Mouse (Mus musculus) midbrain, embryonic 15.5 days (tissue): Measurements from ENCODE around the gene Lrmda. TPM values are rescaled to one million over a fixed set of nuclear protein-coding genes. Genes with fewer than 3 reads are reported as not detected.

Experiments
- ATAC-seq: fragments of 200-750 bp; cut with Nextera tagmentation; replicated peaks from 2 replicates; pipeline ENCODE4 v1.8.0; 2017; ENCODE audit warnings: moderate TSS enrichment
- H3K27ac ChIP-seq: fragments of 300-500 bp; sonication (generic); 2 replicates; pipeline ENCODE4 v1.5.1; 2015; ENCODE audit warnings: mild to moderate bottlenecking, inconsistent platforms
- H3K27me3 ChIP-seq: fragments of 300-500 bp; sonication (generic); replicated peaks from 2 replicates; pipeline ENCODE4 v1.6.1; 2015; ENCODE audit warnings: inconsistent platforms
- H3K36me3 ChIP-seq: fragments of 300-500 bp; sonication (generic); replicated peaks from 2 replicates; pipeline ENCODE4 v1.6.1; 2015; ENCODE audit warnings: inconsistent platforms
- H3K4me1 ChIP-seq: fragments of 300-500 bp; sonication (generic); 2 replicates; pipeline ENCODE4 v1.6.1; 2015; ENCODE audit warnings: inconsistent platforms
- H3K4me2 ChIP-seq: fragments of 300-500 bp; sonication (generic); 2 replicates; pipeline ENCODE4 v1.6.1; 2015; ENCODE audit warnings: inconsistent platforms, mild to moderate bottlenecking, moderate library complexity
- H3K4me3 ChIP-seq: fragments of 300-500 bp; sonication (generic); 2 replicates; pipeline ENCODE4 v1.5.1; 2015; ENCODE audit warnings: mild to moderate bottlenecking, inconsistent platforms
- H3K9ac ChIP-seq: fragments of 300-500 bp; sonication (generic); 2 replicates; pipeline ENCODE4 v1.6.1; 2015; ENCODE audit warnings: mild to moderate bottlenecking, inconsistent platforms
- H3K9me3 ChIP-seq: fragments of 300-500 bp; sonication (generic); 2 replicates; pipeline ENCODE4 v1.6.1; 2016; ENCODE audit warnings: inconsistent platforms
- WGBS: fragments of 180-500 bp; shearing (Covaris S2); methylation state at CpG from one replicate; pipeline ENCODE4 v1.1.7; 2015; ENCODE audit warnings: mixed read lengths; 5-methylcytosine and 5-hydroxymethylcytosine counted together
- polyA plus RNA-seq: library from polyadenylated mRNA; unstranded; fragments of >200 nt; fragmentation: Nextera tagmentation; extraction: Ambion mirVana; gene quantifications from 2 replicates; pipeline ENCODE4 v1.2.1, GENCODE M21; 2015

The Lrmda gene
- polyA plus RNA-seq, 1 experiment from 2014 or later: 0.31 TPM

- Histone ChIP-seq H3K9me3 (no peaks in the 10 kb centered on the region), H3K27ac (no peak overlapping the region), H3K27me3 (no peaks in the 10 kb centered on the region), H3K4me3 (no peak overlapping the region), H3K4me2 (no peak overlapping the region), H3K9ac (no peak overlapping the region), H3K36me3 (no peaks in the 10 kb centered on the region), H3K4me1 (no peaks in the 10 kb centered on the region)
- ATAC-seq: no peak
- WGBS: 89% methylated on average over 2 of the region's 2 CpGs
Observed at GRCm38 (mm10) chr14:22942569-22942968, 923.1 kb downstream of the Lrmda start.

- H3K4me3 ChIP-seq: no peak overlapping the region
- H3K27ac ChIP-seq: no peak overlapping the region
- no peak overlapping the region for H3K9ac ChIP-seq
- no peaks in the 10 kb centered on the region for H3K27me3 ChIP-seq
- no peaks in the 10 kb centered on the region for H3K9me3 ChIP-seq
- no peaks in the 10 kb centered on the region for H3K36me3 ChIP-seq
- no peak overlapping the region for H3K4me2 ChIP-seq
- H3K4me1 ChIP-seq: no peaks in the 10 kb centered on the region
- ATAC-seq: no peak
Observed at GRCm38 (mm10) chr14:22949466-22949865, 930.0 kb downstream of the Lrmda start.

GRCm38 (mm10) chr14:22952981-22953380, 933.5 kb downstream of the Lrmda start:
- H3K4me2 ChIP-seq: no peak overlapping the region
- ATAC-seq: no peak
- H3K4me3 ChIP-seq: no peak overlapping the region
- H3K9me3 ChIP-seq: no peaks in the 10 kb centered on the region
- H3K27me3 ChIP-seq: no peaks in the 10 kb centered on the region
- no peaks in the 10 kb centered on the region for H3K36me3 ChIP-seq
- WGBS: 89% methylated on average over 1 of the region's 1 CpGs
- H3K4me1 ChIP-seq: no peaks in the 10 kb centered on the region
- no peak overlapping the region for H3K27ac ChIP-seq
- H3K9ac ChIP-seq: no peak overlapping the region

GRCm38 (mm10) chr14:22960166-22960565, 940.7 kb downstream of the Lrmda start:
- no peaks in the 10 kb centered on the region for H3K4me1 ChIP-seq
- WGBS: 79% methylated on average over 1 of the region's 1 CpGs
- ATAC-seq: no peak
- no peak overlapping the region for H3K27ac ChIP-seq
- H3K36me3 ChIP-seq: no peaks in the 10 kb centered on the region
- no peaks in the 10 kb centered on the region for H3K27me3 ChIP-seq
- no peak overlapping the region for H3K4me3 ChIP-seq
- H3K9me3 ChIP-seq: no peaks in the 10 kb centered on the region
- no peak overlapping the region for H3K9ac ChIP-seq
- H3K4me2 ChIP-seq: no peak overlapping the region

GRCm38 (mm10) chr14:22964796-22965660, 945.5 kb downstream of the Lrmda start:
- 56% methylated on average over 9 of the region's 9 CpGs for WGBS
- no peaks in the 10 kb centered on the region for H3K9me3 ChIP-seq
- H3K4me2 ChIP-seq: no peak overlapping the region
- H3K27ac ChIP-seq: no peak overlapping the region
- H3K27me3 ChIP-seq: no peaks in the 10 kb centered on the region
- no peak for ATAC-seq
- H3K9ac ChIP-seq: no peak overlapping the region
- H3K4me3 ChIP-seq: no peak overlapping the region
- H3K36me3 ChIP-seq: no peaks in the 10 kb centered on the region
- no peaks in the 10 kb centered on the region for H3K4me1 ChIP-seq

GRCm38 (mm10) chr14:22968705-22969104, 949.2 kb downstream of the Lrmda start:
- 74% methylated on average over 5 of the region's 5 CpGs for WGBS
- no peaks in the 10 kb centered on the region for H3K36me3 ChIP-seq
- H3K4me2 ChIP-seq: no peak overlapping the region
- no peaks in the 10 kb centered on the region for H3K27me3 ChIP-seq
- H3K9ac ChIP-seq: no peak overlapping the region
- H3K9me3 ChIP-seq: no peaks in the 10 kb centered on the region
- no peaks in the 10 kb centered on the region for H3K4me1 ChIP-seq
- no peak overlapping the region for H3K27ac ChIP-seq
- no peak overlapping the region for H3K4me3 ChIP-seq
- no peak for ATAC-seq

- ATAC-seq: no peak
- WGBS: 82% methylated on average over 2 of the region's 2 CpGs
- no peaks in the 10 kb centered on the region for H3K4me1 ChIP-seq
Observed at GRCm38 (mm10) chr14:22986736-22987135, 967.2 kb downstream of the Lrmda start.

GRCm38 (mm10) chr14:22988090-22988669, 968.7 kb downstream of the Lrmda start:
- H3K9me3 ChIP-seq: no peaks in the 10 kb centered on the region
- ATAC-seq: no peak
- no peaks in the 10 kb centered on the region for H3K36me3 ChIP-seq
- no peaks in the 10 kb centered on the region for H3K27me3 ChIP-seq
- no peak overlapping the region for H3K4me3 ChIP-seq
- 94% methylated on average over 3 of the region's 3 CpGs for WGBS
- no peak overlapping the region for H3K9ac ChIP-seq
- H3K4me2 ChIP-seq: no peak overlapping the region
- no peak overlapping the region for H3K27ac ChIP-seq
- H3K4me1 ChIP-seq: no peaks in the 10 kb centered on the region

More at GRCm38 (mm10) chr14:22986736-22987135, 967.2 kb downstream of the Lrmda start:
- no peak overlapping the region for H3K9ac ChIP-seq
- no peaks in the 10 kb centered on the region for H3K27me3 ChIP-seq
- no peaks in the 10 kb centered on the region for H3K36me3 ChIP-seq
- H3K4me2 ChIP-seq: no peak overlapping the region
- no peaks in the 10 kb centered on the region for H3K9me3 ChIP-seq
- H3K4me3 ChIP-seq: no peak overlapping the region
- H3K27ac ChIP-seq: no peak overlapping the region

GRCm38 (mm10) chr14:22995184-22995935, 975.8 kb downstream of the Lrmda start:
- H3K9ac ChIP-seq: no peak overlapping the region
- no peak for ATAC-seq
- no peak overlapping the region for H3K4me2 ChIP-seq
- WGBS: 81% methylated on average over 8 of the region's 8 CpGs
- H3K9me3 ChIP-seq: no peaks in the 10 kb centered on the region
- H3K4me1 ChIP-seq: no peaks in the 10 kb centered on the region
- H3K27me3 ChIP-seq: no peaks in the 10 kb centered on the region
- no peak overlapping the region for H3K27ac ChIP-seq
- no peak overlapping the region for H3K4me3 ChIP-seq
- no peaks in the 10 kb centered on the region for H3K36me3 ChIP-seq

GRCm38 (mm10) chr14:22998906-22999305, 979.4 kb downstream of the Lrmda start:
- Histone ChIP-seq H3K27ac (no peak overlapping the region), H3K4me3 (no peak overlapping the region), H3K27me3 (no peaks in the 10 kb centered on the region), H3K36me3 (no peaks in the 10 kb centered on the region), H3K4me1 (no peaks in the 10 kb centered on the region), H3K9me3 (no peaks in the 10 kb centered on the region), H3K4me2 (no peak overlapping the region), H3K9ac (no peak overlapping the region)
- 86% methylated on average over 3 of the region's 3 CpGs for WGBS
- no peak for ATAC-seq

- WGBS: 82% methylated on average over 1 of the region's 1 CpGs
- Histone ChIP-seq H3K36me3 (no peaks in the 10 kb centered on the region), H3K4me1 (peaks cover 11% of the 10 kb centered on the region), H3K27me3 (no peaks in the 10 kb centered on the region), H3K9me3 (no peaks in the 10 kb centered on the region), H3K4me2 (no peak overlapping the region), H3K4me3 (no peak overlapping the region), H3K9ac (no peak overlapping the region), H3K27ac (no peak overlapping the region)
- ATAC-seq: no peak
Observed at GRCm38 (mm10) chr14:23011989-23012388, 992.5 kb downstream of the Lrmda start.

- Histone ChIP-seq H3K4me2 (no peak overlapping the region), H3K27me3 (no peaks in the 10 kb centered on the region), H3K4me1 (peaks cover 11% of the 10 kb centered on the region), H3K4me3 (no peak overlapping the region), H3K36me3 (no peaks in the 10 kb centered on the region), H3K9me3 (no peaks in the 10 kb centered on the region), H3K27ac (peak overlapping the region; percentile 26), H3K9ac (no peak overlapping the region)
- 50% methylated on average over 2 of the region's 2 CpGs for WGBS
- ATAC-seq: peak; percentile 52; the same call in 1 of the 2 replicates
Observed at GRCm38 (mm10) chr14:23014747-23015286, 995.3 kb downstream of the Lrmda start.
